Mouse (Mus musculus) myocyte (in vitro differentiated cells): ENCODE results near the gene Spata46. TPM values are rescaled to one million over a fixed set of nuclear protein-coding genes. Genes with fewer than 3 reads are reported as not detected.

Experiments
- H3K27me3 ChIP-seq: one replicate; pipeline ENCODE4 v1.6.1; 2011; ENCODE audit not compliant: control insufficient read depth, insufficient read depth, insufficient read length
- H3K36me3 ChIP-seq: one replicate; pipeline ENCODE4 v1.6.1; 2011; ENCODE audit not compliant: control insufficient read depth, insufficient read depth
- H3K4me2 ChIP-seq: one replicate; pipeline ENCODE4 v1.6.1; 2011; ENCODE audit warnings: low read depth, control low read depth
- H3K4me3 ChIP-seq: one replicate; pipeline ENCODE4 v1.5.1; 2011; ENCODE audit warnings: mild to moderate bottlenecking, control low read depth, moderate library complexity
- H3K79me2 ChIP-seq: one replicate; pipeline ENCODE4 v1.6.1; 2011; ENCODE audit not compliant: control insufficient read depth, insufficient read depth
- H3ac ChIP-seq: one replicate; pipeline ENCODE4 v1.6.1; 2011; ENCODE audit not compliant: control insufficient read depth, insufficient read length
- CEBPB ChIP-seq: IDR thresholded peaks from 2 replicates; pipeline ENCODE4 v1.6.1; 2011; ENCODE audit warnings: mild to moderate bottlenecking, moderate library complexity; ENCODE audit not compliant: poor library complexity, insufficient read depth, severe bottlenecking
- E2F4 ChIP-seq: IDR thresholded peaks from one replicate; pipeline ENCODE4 v1.6.1; 2011; ENCODE audit warnings: mild to moderate bottlenecking, control low read depth, moderate library complexity; ENCODE audit not compliant: insufficient read depth
- MAX ChIP-seq: IDR thresholded peaks from one replicate; pipeline ENCODE4 v1.6.1; 2011; ENCODE audit warnings: low read depth, mild to moderate bottlenecking, control low read depth
- MYOD1 ChIP-seq, 3 experiments: IDR thresholded peaks; one replicate each; pipeline ENCODE4 v1.6.1; 2011; ENCODE audit warnings: control low read depth in 2 of 3, low read depth in 2 of 3, mild to moderate bottlenecking in 2 of 3, moderate library complexity in 1 of 3; ENCODE audit not compliant: insufficient read length in 2 of 3, control insufficient read depth in 1 of 3
- MYOG ChIP-seq, 3 experiments: IDR thresholded peaks; one replicate each; pipeline ENCODE4 v1.6.1; 2011; ENCODE audit warnings: control low read depth in 2 of 3, low read depth in 2 of 3, mild to moderate bottlenecking in 2 of 3; ENCODE audit not compliant: insufficient read length in 2 of 3, control insufficient read depth in 1 of 3, insufficient read depth in 1 of 3
- POLR2A ChIP-seq: IDR thresholded peaks from one replicate; pipeline ENCODE4 v1.6.1; 2011; ENCODE audit warnings: low read depth, mild to moderate bottlenecking, control low read depth, moderate library complexity; ENCODE audit not compliant: insufficient read length
- POLR2AphosphoS2 ChIP-seq: IDR thresholded peaks from one replicate; pipeline ENCODE4 v1.6.1; 2011; ENCODE audit warnings: low read depth, control low read depth; ENCODE audit not compliant: insufficient read length
- REST ChIP-seq: IDR thresholded peaks from one replicate; pipeline ENCODE4 v1.6.1; 2011; ENCODE audit warnings: mild to moderate bottlenecking, control low read depth, moderate library complexity; ENCODE audit not compliant: insufficient read depth, insufficient read length
- SRF ChIP-seq: IDR thresholded peaks from one replicate; pipeline ENCODE4 v1.6.1; 2011; ENCODE audit warnings: low read depth; ENCODE audit not compliant: control insufficient read depth, insufficient read length
- TCF12 ChIP-seq: IDR thresholded peaks from one replicate; pipeline ENCODE4 v1.6.1; 2011; ENCODE audit warnings: mild to moderate bottlenecking, control low read depth; ENCODE audit not compliant: poor library complexity, insufficient read depth, severe bottlenecking
- TCF3 ChIP-seq: IDR thresholded peaks from one replicate; pipeline ENCODE4 v1.6.1; 2011; ENCODE audit warnings: low read depth, control low read depth; ENCODE audit not compliant: insufficient read length
- USF1 ChIP-seq: IDR thresholded peaks from one replicate; pipeline ENCODE4 v1.6.1; 2011; ENCODE audit warnings: low read depth, mild to moderate bottlenecking, control low read depth, moderate library complexity
- polyA plus RNA-seq: library from polyadenylated mRNA; unstranded; fragments of >200 nt; fragmentation: generic; extraction: Trizol; gene quantifications from one replicate; pipeline ENCODE4 v1.2.1, GENCODE M21; 2012; ENCODE audit warnings: missing spikeins

The Spata46 gene
- polyA plus RNA-seq, 1 experiment, result not detected

- H3ac ChIP-seq, result no peak overlapping the region
- H3K27me3 ChIP-seq, result peaks cover 18% of the 10 kb centered on the region
- TF ChIP-seq POLR2A (no peak), E2F4 (no peak), TCF3 (no peak), CEBPB (no peak), MYOD1 (IDR thresholded peaks at IDR 0.05; ENCODE audit: control insufficient read depth in 1 of 3, insufficient read length in 2 of 3, low read depth in 2 of 3) (no peak), POLR2AphosphoS2 (no peak), USF1 (no peak), MAX (no peak), TCF12 (no peak), SRF (no peak), REST (no peak), MYOG (IDR thresholded peaks at IDR 0.05; ENCODE audit: control insufficient read depth in 1 of 3, insufficient read depth in 1 of 3, insufficient read length in 2 of 3, low read depth in 2 of 3) (no peak)
- no peak overlapping the region for H3K4me3 ChIP-seq
- H3K79me2 ChIP-seq, result no peaks in the 10 kb centered on the region
- no peak overlapping the region for H3K4me2 ChIP-seq
- no peaks in the 10 kb centered on the region for H3K36me3 ChIP-seq
Observed at GRCm38 (mm10) chr1:170346266-170346665, 37.7 kb downstream of the Spata46 start.

GRCm38 (mm10) chr1:170351080-170351479 lies 42.5 kb downstream of the Spata46 start:
- Histone ChIP-seq H3K36me3 (no peaks in the 10 kb centered on the region), H3K79me2 (no peaks in the 10 kb centered on the region), H3ac (no peak overlapping the region), H3K4me3 (no peak overlapping the region), H3K27me3 (peaks cover 13% of the 10 kb centered on the region), H3K4me2 (no peak overlapping the region)
- no peak for TF ChIP-seq REST
- no peak for TF ChIP-seq TCF12
- TF ChIP-seq MYOD1 (IDR thresholded peaks at IDR 0.05; ENCODE audit: control insufficient read depth in 1 of 3, insufficient read length in 2 of 3, low read depth in 2 of 3), result no peak
- TF ChIP-seq MYOG (IDR thresholded peaks at IDR 0.05; ENCODE audit: control insufficient read depth in 1 of 3, insufficient read depth in 1 of 3, insufficient read length in 2 of 3, low read depth in 2 of 3), result no peak
- TF ChIP-seq USF1, result no peak
- TF ChIP-seq POLR2AphosphoS2, result no peak
- TF ChIP-seq CEBPB, result no peak
- no peak for TF ChIP-seq SRF
- TF ChIP-seq POLR2A, result no peak
- no peak for TF ChIP-seq TCF3
- no peak for TF ChIP-seq MAX
- TF ChIP-seq E2F4, result no peak

- TF ChIP-seq POLR2AphosphoS2, result no peak
- TF ChIP-seq SRF, result no peak
- TF ChIP-seq USF1, result no peak
- TF ChIP-seq TCF12, result no peak
- TF ChIP-seq E2F4, result no peak
- no peak for TF ChIP-seq POLR2A
- TF ChIP-seq REST, result no peak
- TF ChIP-seq MAX, result no peak
- no peak for TF ChIP-seq TCF3
- TF ChIP-seq MYOG (IDR thresholded peaks at IDR 0.05; ENCODE audit: control insufficient read depth in 1 of 3, insufficient read depth in 1 of 3, insufficient read length in 2 of 3, low read depth in 2 of 3), result no peak
- no peak for TF ChIP-seq MYOD1 (IDR thresholded peaks at IDR 0.05; ENCODE audit: control insufficient read depth in 1 of 3, insufficient read length in 2 of 3, low read depth in 2 of 3)
- Histone ChIP-seq H3K79me2 (no peaks in the 10 kb centered on the region), H3K4me2 (no peak overlapping the region), H3K4me3 (no peak overlapping the region), H3K36me3 (no peaks in the 10 kb centered on the region), H3K27me3 (peaks cover 13% of the 10 kb centered on the region), H3ac (no peak overlapping the region)
Observed at GRCm38 (mm10) chr1:170353335-170353734, 44.7 kb downstream of the Spata46 start.

- peaks cover 5% of the 10 kb centered on the region for H3K27me3 ChIP-seq
- TF ChIP-seq REST, result no peak
- TF ChIP-seq USF1, result no peak
- TF ChIP-seq MYOG (IDR thresholded peaks at IDR 0.05; ENCODE audit: control insufficient read depth in 1 of 3, insufficient read depth in 1 of 3, insufficient read length in 2 of 3, low read depth in 2 of 3), result no peak
- TF ChIP-seq MAX, result no peak
- no peak for TF ChIP-seq CEBPB
- no peak for TF ChIP-seq POLR2AphosphoS2
- no peak for TF ChIP-seq E2F4
- TF ChIP-seq TCF12, result no peak
- no peak for TF ChIP-seq SRF
- TF ChIP-seq MYOD1 (IDR thresholded peaks at IDR 0.05; ENCODE audit: control insufficient read depth in 1 of 3, insufficient read length in 2 of 3, low read depth in 2 of 3), result no peak
- no peak for TF ChIP-seq TCF3
- no peak for TF ChIP-seq POLR2A
- no peaks in the 10 kb centered on the region for H3K79me2 ChIP-seq
- H3ac ChIP-seq, result no peak overlapping the region
- H3K36me3 ChIP-seq, result no peaks in the 10 kb centered on the region
- H3K4me3 ChIP-seq, result no peak overlapping the region
- no peak overlapping the region for H3K4me2 ChIP-seq
Observed at GRCm38 (mm10) chr1:170360183-170360915, 51.7 kb downstream of the Spata46 start.

Other genes starting within 250 kb of the Spata46 start
- 33.8 TPM for gene Ddr2, start 198.0 kb upstream of the Spata46 start, polyA plus RNA-seq
- gene Uap1, start 133.8 kb upstream of the Spata46 start, polyA plus RNA-seq, result 16.6 TPM
- 6.3 TPM for gene Uhmk1, start 93.4 kb upstream of the Spata46 start, polyA plus RNA-seq
- gene Sh2d1b2, start 76.1 kb upstream of the Spata46 start, polyA plus RNA-seq, result not detected
- gene Sh2d1b1, start 31.5 kb upstream of the Spata46 start, polyA plus RNA-seq, result 0.05 TPM
- 0.01 TPM for gene Gm7694, start 2.5 kb upstream of the Spata46 start, polyA plus RNA-seq